Mouse (Mus musculus) cerebellum, adult 9-11 months (tissue): ENCODE measurements around the gene Stoml1.
A peak's percentile ranks its signal among the peaks of the same experiment; 100 is the strongest.

Experiments
- DNase-seq: peaks from one replicate; pipeline ENCODE4 v3.0.0; 2022

Stoml1 gene

GRCm38 (mm10) chr9:58272855-58273254 is 19.9 kb downstream of the Stoml1 start:
- no peak for DNase-seq

GRCm38 (mm10) chr9:58274101-58274604 is 21.2 kb downstream of the Stoml1 start:
- DNase-seq, result no peak

GRCm38 (mm10) chr9:58274626-58275025 is 21.7 kb downstream of the Stoml1 start:
- DNase-seq, result no peak

- peak; percentile 42 for DNase-seq
These were observed 22.3 kb downstream of the Stoml1 start for GRCm38 (mm10) chr9:58275115-58275774.

GRCm38 (mm10) chr9:58275797-58276196 is 22.8 kb downstream of the Stoml1 start:
- DNase-seq, result no peak

- no peak for DNase-seq
These were observed 23.4 kb downstream of the Stoml1 start for GRCm38 (mm10) chr9:58276346-58276745.

GRCm38 (mm10) chr9:58278313-58278712 is 25.3 kb downstream of the Stoml1 start:
- no peak for DNase-seq

- no peak for DNase-seq
These were observed 26.1 kb downstream of the Stoml1 start for GRCm38 (mm10) chr9:58278821-58279723.

GRCm38 (mm10) chr9:58279780-58280179 is 26.8 kb downstream of the Stoml1 start:
- DNase-seq, result no peak

GRCm38 (mm10) chr9:58280259-58281109 is 27.5 kb downstream of the Stoml1 start:
- peak; percentile 75 for DNase-seq

GRCm38 (mm10) chr9:58281597-58281996 is 28.6 kb downstream of the Stoml1 start:
- DNase-seq, result peak; percentile 20

GRCm38 (mm10) chr9:58283431-58283830 is 30.5 kb downstream of the Stoml1 start:
- DNase-seq, result no peak

- no peak for DNase-seq
These were observed 36.1 kb downstream of the Stoml1 start for GRCm38 (mm10) chr9:58289090-58289489.

GRCm38 (mm10) chr9:58289901-58290300 is 36.9 kb downstream of the Stoml1 start:
- DNase-seq, result no peak

- no peak for DNase-seq
These were observed 41.6 kb downstream of the Stoml1 start for GRCm38 (mm10) chr9:58294527-58294926.

GRCm38 (mm10) chr9:58295345-58295744 is 42.4 kb downstream of the Stoml1 start:
- DNase-seq, result no peak

GRCm38 (mm10) chr9:58295766-58296361 is 42.9 kb downstream of the Stoml1 start:
- DNase-seq, result no peak

GRCm38 (mm10) chr9:58297065-58297464 is 44.1 kb downstream of the Stoml1 start:
- no peak for DNase-seq

- DNase-seq, result no peak
These were observed 45.1 kb downstream of the Stoml1 start for GRCm38 (mm10) chr9:58297961-58298477.

- no peak for DNase-seq
These were observed 46.4 kb downstream of the Stoml1 start for GRCm38 (mm10) chr9:58299356-58299799.

- DNase-seq, result no peak
These were observed 50.2 kb downstream of the Stoml1 start for GRCm38 (mm10) chr9:58303115-58303514.

GRCm38 (mm10) chr9:58303599-58304271 is 50.8 kb downstream of the Stoml1 start:
- DNase-seq, result no peak
